Mouse (Mus musculus): ENCODE data around the gene C2cd4b.

DNA sequence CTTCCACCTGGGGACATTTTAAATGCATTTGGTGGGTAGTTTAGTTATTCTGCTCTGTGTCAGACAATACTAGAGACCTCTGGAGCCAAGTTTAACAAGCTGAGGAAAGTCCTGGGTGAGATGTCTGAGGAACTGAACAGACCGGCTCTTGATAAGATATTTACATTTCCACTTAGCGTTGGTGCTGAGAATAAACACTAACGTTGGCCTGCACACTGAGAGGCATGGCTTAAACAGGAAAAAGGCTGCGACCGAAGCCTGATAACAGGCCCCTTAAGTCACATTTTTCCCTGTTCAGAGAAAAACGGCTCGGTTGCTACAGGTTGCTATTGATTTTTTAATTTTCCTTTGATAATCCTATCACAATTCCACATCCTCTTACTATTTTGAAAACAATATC lies 12.1 kb downstream of the C2cd4b start:
- TF ChIP-seq CTCF (IDR thresholded peaks at IDR 0.05; ENCODE audit: insufficient read depth, low read depth, low read length) (no peak), POLR2A (IDR thresholded peaks at IDR 0.05; ENCODE audit: insufficient read depth, low read depth, low read length) (no peak)
